Mouse (Mus musculus) MEL (cell line): ENCODE results near the gene Brd3os.

Source experiments
- CHD1 ChIP-seq: IDR thresholded peaks from 2 replicates; pipeline ENCODE4 v1.6.1; 2012; ENCODE audit warnings: low read depth, mild to moderate bottlenecking, inconsistent platforms, low read length, improper control_type of control experiment
- CTCF ChIP-seq, 3 experiments: IDR thresholded peaks in 2 of 3; conservative IDR thresholded peaks in 1 of 3; 2 replicates each; pipeline ENCODE4 v1.5.1; 2011 to 2012; ENCODE audit warnings: low read length in 3 of 3, low read depth in 2 of 3, mild to moderate bottlenecking in 2 of 3, improper control_type of control experiment in 1 of 3, inconsistent platforms in 1 of 3, mixed read lengths in 1 of 3, moderate library complexity in 1 of 3; ENCODE audit not compliant: control insufficient read depth in 1 of 3, insufficient read depth in 1 of 3, poor library complexity in 1 of 3, severe bottlenecking in 1 of 3
- EP300 ChIP-seq, 2 experiments: IDR thresholded peaks; 2 replicates each; pipeline ENCODE4 v1.6.1; 2011; ENCODE audit warnings: improper control_type of control experiment in 2 of 2, low read length in 2 of 2, low read depth in 1 of 2, mild to moderate bottlenecking in 1 of 2
- MXI1 ChIP-seq: IDR thresholded peaks from 2 replicates; pipeline ENCODE4 v1.6.1; 2011; ENCODE audit warnings: mild to moderate bottlenecking, low read depth, low read length, improper control_type of control experiment
- MYC ChIP-seq: IDR thresholded peaks from 2 replicates; pipeline ENCODE4 v1.6.1; 2011; ENCODE audit warnings: low read depth, mild to moderate bottlenecking, low read length, improper control_type of control experiment, moderate library complexity
- POLR2A ChIP-seq, 2 experiments: IDR thresholded peaks; 2 replicates each; pipeline ENCODE4 v1.6.1; 2011 to 2012; ENCODE audit warnings: low read length in 2 of 2, mild to moderate bottlenecking in 2 of 2, control low read depth in 1 of 2, improper control_type of control experiment in 1 of 2, low read depth in 1 of 2, moderate library complexity in 1 of 2; ENCODE audit not compliant: control insufficient read depth in 1 of 2, insufficient read depth in 1 of 2, poor library complexity in 1 of 2
- POLR2AphosphoS2 ChIP-seq: IDR thresholded peaks from 2 replicates; pipeline ENCODE4 v1.6.1; 2011; ENCODE audit warnings: low read length, improper control_type of control experiment
- POLR2AphosphoS5 ChIP-seq: IDR thresholded peaks from 2 replicates; pipeline ENCODE4 v1.6.1; 2012; ENCODE audit warnings: low read depth, borderline replicate concordance, mild to moderate bottlenecking, inconsistent platforms, low read length, moderate library complexity, mixed read lengths
- SIN3A ChIP-seq: IDR thresholded peaks from 2 replicates; pipeline ENCODE4 v1.6.1; 2012; ENCODE audit warnings: low read length, improper control_type of control experiment, inconsistent platforms
- USF2 ChIP-seq, 2 experiments: IDR thresholded peaks; 2 replicates each; pipeline ENCODE4 v1.6.1; 2011 to 2012; ENCODE audit warnings: improper control_type of control experiment in 2 of 2, low read length in 2 of 2, borderline replicate concordance in 1 of 2, inconsistent platforms in 1 of 2, low read depth in 1 of 2, mild to moderate bottlenecking in 1 of 2; ENCODE audit not compliant: insufficient read depth in 1 of 2
- ZC3H11A ChIP-seq: IDR thresholded peaks from 2 replicates; pipeline ENCODE4 v1.6.1; 2012; ENCODE audit warnings: low read depth, mild to moderate bottlenecking, inconsistent platforms, low read length, improper control_type of control experiment

DNA sequence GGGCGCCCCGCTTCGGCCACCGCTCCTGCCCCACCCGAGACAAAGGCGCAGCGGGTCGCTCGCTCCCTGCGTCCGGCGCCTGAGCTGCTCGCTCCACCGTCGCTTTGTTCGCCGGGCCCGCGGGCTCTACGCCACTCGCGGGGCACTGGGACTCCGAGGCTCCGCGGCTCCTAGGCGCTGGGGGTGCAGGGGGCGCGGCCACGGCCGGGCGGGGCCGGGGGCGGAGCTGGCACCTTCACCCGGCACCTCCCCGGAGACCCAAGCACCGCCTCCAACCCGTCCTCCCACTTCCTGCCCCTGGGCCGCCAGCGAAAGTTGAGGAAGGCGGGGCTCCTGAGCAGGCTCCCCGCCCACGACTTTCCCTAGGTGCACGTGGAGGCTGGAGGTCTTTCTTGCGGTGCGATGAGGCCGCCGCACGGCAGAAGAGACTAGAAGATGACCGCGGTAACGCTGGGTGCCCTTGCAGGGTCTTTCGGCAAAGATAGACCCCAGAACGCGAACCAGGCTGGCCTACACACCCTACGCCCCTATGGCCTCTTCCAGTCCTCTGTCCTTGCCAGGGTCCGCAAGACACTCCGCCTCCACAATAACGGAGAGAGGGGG is 15.2 kb upstream of the Brd3os start, which contains the start of gene Vav2:
- TF ChIP-seq USF2 (IDR thresholded peaks at IDR 0.05; ENCODE audit: borderline replicate concordance in 1 of 2, insufficient read depth in 1 of 2, low read depth in 1 of 2, low read length in 2 of 2) (no peak), CTCF (IDR thresholded peaks at IDR 0.05 in 2 of 3, conservative IDR thresholded peaks at IDR 0.05 in 1 of 3; ENCODE audit: control insufficient read depth in 1 of 3, insufficient read depth in 1 of 3, low read depth in 2 of 3, low read length in 3 of 3, poor library complexity in 1 of 3, severe bottlenecking in 1 of 3) (no peak), ZC3H11A (no peak), SIN3A (peak; percentile 86), MYC (peak; percentile 75; the same call in 1 of the 2 replicates), EP300 (IDR thresholded peaks at IDR 0.05; ENCODE audit: low read depth in 1 of 2, low read length in 2 of 2) (no peak), POLR2AphosphoS5 (no peak), CHD1 (no peak), MXI1 (peak; percentile 99), POLR2AphosphoS2 (no peak), POLR2A (IDR thresholded peaks at IDR 0.05; ENCODE audit: control insufficient read depth in 1 of 2, insufficient read depth in 1 of 2, low read depth in 1 of 2, low read length in 2 of 2, poor library complexity in 1 of 2) (peak in 1 of 2 experiments; percentile 68; a peak in 1 of 4 replicates)
